Mouse (Mus musculus) ovary, postnatal 36 days (tissue): ENCODE measurements at regions not wholly inside any gene's neighbourhood (a gene's known extent, or its start where the extent isn't known, plus 50 kb on each side); places are given as distances from the start of the nearest gene placed in this dataset.

Source experiments
- DNase-seq: peaks from one replicate; pipeline ENCODE4 v3.0.0; 2022; ENCODE audit warnings: low spot score, mixed read lengths

GRCm38 (mm10) chr4:91051913-91052312, 348.7 kb downstream of the Elavl2 start:
- DNase-seq, result no peak

- no peak for DNase-seq
These were observed 371.1 kb downstream of the Elavl2 start for GRCm38 (mm10) chr4:91029462-91029861.

- DNase-seq, result no peak
These were observed 372.5 kb downstream of the Elavl2 start for GRCm38 (mm10) chr4:91028013-91028626.

- DNase-seq, result no peak
These were observed 404.0 kb downstream of the Elavl2 start for GRCm38 (mm10) chr4:90996388-90997092.

- DNase-seq, result no peak
These were observed 435.9 kb downstream of the Elavl2 start for GRCm38 (mm10) chr4:90964658-90965057.

- no peak for DNase-seq
These were observed 456.7 kb downstream of the Elavl2 start for GRCm38 (mm10) chr4:90943687-90944385.

- no peak for DNase-seq
These were observed 483.1 kb downstream of the Elavl2 start for GRCm38 (mm10) chr4:90917312-90918107.

GRCm38 (mm10) chr4:90906311-90906710, 494.3 kb downstream of the Elavl2 start:
- DNase-seq, result no peak

GRCm38 (mm10) chr4:90868209-90868608, 532.4 kb downstream of the Elavl2 start:
- DNase-seq, result no peak

- DNase-seq, result no peak
These were observed 539.7 kb downstream of the Elavl2 start for GRCm38 (mm10) chr4:90860854-90861253.

GRCm38 (mm10) chr4:90839804-90840203, 560.8 kb downstream of the Elavl2 start:
- no peak for DNase-seq

GRCm38 (mm10) chr4:90799078-90799477, 580.5 kb downstream of the Zfp352 start:
- DNase-seq, result no peak

GRCm38 (mm10) chr4:90798637-90799036, 580.0 kb downstream of the Zfp352 start:
- DNase-seq, result no peak

- no peak for DNase-seq
These were observed 578.9 kb downstream of the Zfp352 start for GRCm38 (mm10) chr4:90797472-90797871.
